Mouse (Mus musculus): ENCODE results near the gene Arl15.
"Not testable (repeated sequence)": the region's sequence is repeated elsewhere in the genome, so short reads cannot be mapped to it uniquely, and the experiment has no call there.

The Arl15 gene

DNA sequence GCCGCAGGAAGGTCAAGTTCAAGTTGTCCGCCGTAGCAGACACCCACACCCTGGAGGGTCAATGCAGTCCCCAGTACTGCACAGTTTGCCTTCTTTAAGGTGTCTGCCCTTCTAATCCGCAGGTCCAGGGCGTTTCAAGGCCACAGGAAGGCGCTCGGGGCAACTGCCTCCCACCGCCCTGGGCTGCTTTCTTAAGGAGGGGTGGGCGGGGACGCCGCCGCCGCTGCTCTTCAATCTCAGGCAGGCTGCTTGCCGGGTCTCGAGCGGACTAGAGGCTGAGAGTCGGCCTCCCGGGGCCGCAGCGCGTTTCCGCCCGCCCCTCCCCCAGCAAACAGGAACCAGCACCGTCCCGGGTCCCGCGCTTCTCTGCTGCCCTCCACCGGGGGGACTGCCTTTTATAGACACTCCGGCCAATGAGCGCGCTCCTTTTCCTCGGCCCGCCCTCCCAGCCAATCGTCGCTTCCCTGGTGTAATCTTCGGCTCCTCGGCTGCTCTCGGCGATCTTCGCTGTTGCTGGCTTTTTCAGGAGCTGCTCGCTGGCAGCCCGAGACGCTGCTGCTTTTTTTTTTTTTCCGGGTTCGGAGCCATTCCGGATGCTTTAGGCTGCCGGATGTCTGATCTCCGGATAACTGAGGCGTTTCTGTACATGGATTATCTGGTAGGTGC, at the start of gene Arl15:
Gene Arl15 (plus strand): TSS at position 467 of the 666 bp plus-strand sequence.
- peak; percentile 91 for DNase-seq (ENCODE audit: extremely low spot score, low read depth, low spot score)

DNA sequence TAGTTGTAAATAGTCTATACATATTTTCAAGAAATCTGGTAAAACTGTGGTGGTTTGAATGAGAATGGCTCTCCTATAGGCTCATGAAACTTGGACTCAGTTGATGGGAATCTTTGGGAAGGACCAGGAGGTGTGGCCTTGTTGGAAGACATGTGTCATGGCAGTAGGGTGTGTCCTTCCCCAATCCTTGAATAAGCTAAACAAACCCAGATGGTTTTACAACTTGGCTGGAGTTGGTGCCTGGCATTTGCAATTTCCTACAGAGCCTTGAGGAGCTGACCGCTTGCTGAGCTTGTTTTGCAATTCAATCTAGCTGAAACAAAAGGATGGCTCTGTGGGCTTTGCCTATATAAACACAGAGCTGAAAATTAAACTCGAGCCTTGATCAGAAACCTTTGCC, 49.0 kb upstream of the Arl15 start:
- no peak for DNase-seq (ENCODE audit: extremely low spot score, low read depth, low spot score)

DNA sequence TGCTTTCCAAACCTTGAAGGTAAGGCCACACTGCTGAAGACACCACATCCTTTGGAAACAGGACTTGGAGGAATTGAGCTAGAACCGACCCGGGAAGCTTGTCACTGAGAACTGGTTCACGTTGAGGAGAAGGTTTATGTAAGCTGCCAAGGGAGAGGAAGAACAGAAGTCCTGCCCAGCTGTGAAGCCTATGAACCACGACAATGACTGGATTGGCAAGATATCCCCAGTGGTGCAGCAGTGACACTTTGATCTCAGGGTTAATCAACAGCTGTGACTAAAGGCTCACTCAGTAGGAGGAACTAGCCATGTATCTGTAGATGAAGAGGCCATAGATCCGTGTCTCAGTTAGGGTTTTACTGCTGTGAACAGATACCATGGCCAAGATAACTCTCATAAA, 43.5 kb upstream of the Arl15 start:
- no peak for DNase-seq (ENCODE audit: extremely low spot score, low read depth, low spot score)

DNA sequence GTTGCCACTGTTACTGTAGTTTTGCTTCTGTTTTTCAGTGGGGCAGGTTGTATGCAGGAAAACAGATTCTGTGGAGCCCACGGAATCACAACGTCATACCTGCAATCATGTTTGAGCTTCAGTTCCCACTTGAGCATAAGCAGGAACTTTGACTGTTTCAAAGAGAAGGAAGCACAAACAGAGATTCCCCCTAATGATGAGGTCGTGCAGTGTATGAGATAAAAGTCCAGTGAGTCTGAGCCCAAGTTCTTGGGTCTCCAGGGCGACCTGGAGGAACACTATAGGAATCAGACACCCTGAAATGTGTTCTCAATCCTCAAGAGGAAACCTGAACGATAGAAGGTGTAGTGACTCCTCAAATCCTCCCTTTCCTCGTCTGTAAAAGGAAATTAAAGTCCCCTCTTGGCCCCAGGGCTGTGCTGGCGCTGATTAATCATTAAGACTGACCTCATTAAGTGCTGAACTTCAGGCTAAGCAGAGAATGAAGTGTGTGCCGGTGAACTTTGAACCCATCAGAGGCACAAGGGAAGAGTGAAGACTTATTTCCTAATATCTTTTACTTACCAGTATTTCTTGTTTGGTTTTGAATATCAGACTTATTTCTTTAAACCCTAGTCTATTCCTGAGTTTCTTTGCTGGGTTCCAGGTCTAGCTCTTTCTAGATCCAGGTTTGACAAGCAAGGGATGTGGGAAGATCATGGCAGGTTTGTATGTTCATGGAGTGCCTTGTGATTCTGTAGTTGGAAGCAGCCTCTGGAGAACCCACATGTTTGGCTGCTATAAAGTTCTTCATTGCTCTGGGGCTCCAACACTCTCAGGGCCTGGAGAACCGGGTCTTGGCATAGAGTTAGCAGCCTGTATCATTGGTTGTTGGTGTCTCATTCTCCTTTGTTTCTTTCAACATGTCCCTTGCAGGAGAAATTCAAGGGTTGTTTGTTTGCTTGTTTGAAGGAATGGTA, 39.3 kb upstream of the Arl15 start:
- DNase-seq (ENCODE audit: extremely low spot score, low read depth, low spot score) = no peak

DNA sequence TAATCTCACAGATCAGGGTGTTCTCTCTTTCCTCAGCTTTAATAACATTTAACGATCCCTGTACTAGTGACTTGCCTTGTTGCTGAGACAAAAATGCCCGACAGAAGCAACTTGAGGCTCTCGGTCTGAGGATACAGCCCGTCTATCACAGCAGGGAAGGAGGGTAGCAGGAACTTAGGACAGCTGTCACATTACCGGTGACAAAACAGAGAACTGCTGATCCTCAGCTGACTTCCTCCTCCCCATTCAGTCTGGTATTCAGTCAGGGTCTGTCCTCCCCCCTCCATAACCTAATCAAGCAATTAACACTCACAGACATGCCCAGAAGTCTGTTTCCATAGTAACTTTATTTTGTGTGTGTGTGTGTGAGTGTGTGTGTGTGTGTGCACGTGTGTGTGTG, 38.5 kb upstream of the Arl15 start:
- DNase-seq (ENCODE audit: extremely low spot score, low read depth, low spot score) = no peak

DNA sequence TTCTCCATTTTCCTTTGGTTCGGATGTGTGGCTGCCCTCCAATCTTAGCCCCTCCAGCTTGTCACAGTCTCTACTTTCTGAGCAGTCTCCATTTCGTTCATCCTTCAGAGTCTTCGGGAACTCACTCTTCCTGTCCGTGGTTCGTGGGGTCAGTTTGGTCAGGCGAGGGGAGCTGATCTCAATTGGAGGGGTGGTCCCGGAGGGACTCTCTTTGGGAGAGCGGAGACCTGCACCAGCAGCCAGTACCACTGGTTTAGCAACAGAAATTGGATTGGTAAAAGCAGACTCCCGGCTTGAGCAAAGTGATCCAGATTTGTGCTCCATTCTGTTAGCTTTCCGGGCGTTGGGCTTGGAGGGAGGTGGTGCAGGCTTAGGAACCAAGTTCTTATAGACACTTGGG, 32.6 kb upstream of the Arl15 start:
- no peak for DNase-seq (ENCODE audit: extremely low spot score, low read depth, low spot score)

DNA sequence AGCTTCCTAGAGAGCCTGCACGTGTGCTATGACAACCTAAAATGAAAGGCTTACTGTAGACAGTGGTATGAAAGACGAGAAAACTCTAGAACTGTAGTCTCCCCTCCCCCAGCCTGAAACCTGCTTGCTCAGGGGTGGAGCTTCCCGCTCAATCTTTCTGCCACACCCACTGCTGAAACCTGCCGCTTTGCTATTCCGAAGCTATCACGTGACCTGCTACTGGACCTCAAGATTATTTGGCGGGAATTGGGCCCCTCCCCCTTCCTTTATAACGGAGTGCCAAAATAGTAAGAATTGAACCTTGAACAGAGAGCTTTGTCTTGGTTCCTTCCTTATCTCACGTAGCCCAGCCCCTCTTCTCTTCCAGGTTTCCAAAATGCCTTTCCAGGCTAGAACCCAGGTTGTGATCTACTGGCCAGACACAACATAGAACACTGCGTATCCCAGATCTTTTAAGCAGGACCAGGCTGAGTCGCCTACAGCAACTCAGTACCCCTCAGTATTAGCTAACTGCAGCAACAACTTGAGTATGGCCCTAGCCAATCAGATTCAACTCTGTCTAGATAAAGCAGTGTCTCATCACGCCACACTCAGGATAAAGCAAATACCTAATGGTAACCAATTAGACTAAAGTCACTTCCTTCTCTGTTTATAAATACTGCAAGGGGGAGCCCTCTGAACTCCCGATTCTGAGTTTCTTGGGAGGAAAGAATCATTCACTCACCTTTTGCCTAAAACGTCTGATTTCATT, 31.4 kb upstream of the Arl15 start:
- no peak for DNase-seq (ENCODE audit: extremely low spot score, low read depth, low spot score)

DNA sequence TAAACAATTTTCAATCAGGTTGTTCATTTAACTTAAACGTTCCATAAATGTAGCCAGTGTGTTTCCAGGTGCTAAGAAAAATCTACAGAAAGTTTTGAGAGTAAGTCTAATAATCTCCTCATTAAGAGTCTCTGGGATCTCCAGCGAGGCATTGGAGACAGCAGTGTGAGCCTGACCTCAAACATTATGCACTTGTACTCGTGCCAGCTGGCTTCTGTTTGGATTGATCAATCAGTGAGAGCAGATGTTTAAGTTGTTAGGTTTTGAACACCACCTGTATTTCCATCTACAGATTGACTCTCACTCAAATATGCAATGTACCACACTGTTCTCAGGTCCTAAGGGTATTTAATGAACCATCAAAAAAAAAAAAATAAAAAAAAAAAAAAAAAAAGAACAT, 28.9 kb upstream of the Arl15 start:
- DNase-seq (ENCODE audit: extremely low spot score, low read depth, low spot score) = no peak

DNA sequence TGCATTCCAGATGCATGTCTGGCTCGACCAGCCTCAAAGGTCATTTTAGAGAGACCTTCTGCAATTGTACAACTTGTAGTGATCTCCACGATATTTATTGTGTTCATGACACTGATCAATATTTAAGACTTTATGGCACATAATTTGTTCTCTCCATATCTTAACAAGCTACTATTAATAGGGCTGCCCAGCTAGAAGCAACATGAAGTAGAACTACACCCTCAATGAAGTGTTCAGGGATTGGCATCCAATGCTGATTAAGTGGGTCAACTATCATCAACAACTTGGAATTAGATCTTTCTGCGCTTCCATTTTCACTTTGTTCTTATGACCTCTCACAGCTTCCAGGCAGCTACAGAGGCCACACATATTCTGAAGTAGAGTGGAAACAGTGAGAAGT, 24.5 kb upstream of the Arl15 start:
- no peak for DNase-seq (ENCODE audit: extremely low spot score, low read depth, low spot score)

DNA sequence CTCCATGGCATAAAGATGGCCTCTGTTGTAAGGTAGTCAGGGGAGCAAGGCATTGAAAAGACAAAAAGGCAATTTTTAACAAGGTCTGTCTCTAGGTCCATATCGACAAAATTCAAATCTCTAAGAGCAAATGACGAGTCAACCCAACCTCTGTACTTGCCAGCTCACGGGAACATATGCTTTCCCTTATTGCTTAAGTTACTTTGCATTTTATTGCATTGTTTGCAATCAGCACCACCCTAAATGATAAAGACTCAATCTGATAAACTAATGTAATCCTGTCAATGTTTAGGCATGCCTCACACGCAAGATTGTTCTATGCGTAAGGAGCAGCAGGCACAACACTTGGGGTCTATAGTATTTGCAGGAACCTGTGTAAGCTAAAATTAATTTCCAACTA, 24.0 kb upstream of the Arl15 start:
- DNase-seq (ENCODE audit: extremely low spot score, low read depth, low spot score) = no peak

DNA sequence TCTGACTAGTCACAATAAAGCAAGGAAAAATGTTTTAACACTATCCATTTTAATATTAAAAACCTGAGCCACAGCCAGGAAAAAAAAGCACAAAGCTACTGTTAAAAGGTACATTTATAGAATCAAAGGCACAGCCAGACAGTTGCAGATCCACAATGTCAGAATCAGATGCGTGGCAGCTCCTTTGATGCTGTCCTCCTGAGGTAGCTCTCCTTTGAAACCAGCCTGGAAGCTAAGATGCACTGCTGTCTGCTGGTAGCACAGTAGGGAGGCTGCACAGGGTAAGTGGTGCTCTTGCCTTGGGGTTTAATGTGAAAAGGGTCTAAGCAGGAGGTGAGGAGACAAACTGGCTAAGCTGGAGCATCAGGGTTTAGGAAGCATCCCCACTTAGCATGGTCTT, 23.0 kb upstream of the Arl15 start:
- DNase-seq (ENCODE audit: extremely low spot score, low read depth, low spot score) = no peak

DNA sequence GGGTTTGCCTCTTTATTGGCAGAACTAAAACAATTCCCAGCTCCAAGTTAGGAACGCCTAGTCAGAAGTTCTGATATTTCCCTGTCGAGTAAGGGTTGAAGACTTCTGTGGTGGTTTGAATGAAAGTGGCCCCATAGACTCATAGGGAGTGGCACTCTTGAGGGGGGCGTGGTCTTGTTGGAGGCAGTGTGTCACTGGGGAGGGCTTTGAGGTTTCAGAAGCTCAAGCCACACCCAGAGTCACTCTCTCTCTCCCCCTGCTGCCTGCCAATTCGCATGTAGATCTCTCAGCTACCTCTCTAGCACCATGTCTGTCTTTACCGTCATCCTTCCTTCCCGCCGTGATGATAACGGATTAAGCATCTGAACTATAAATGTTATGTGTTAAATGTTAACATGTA, 19.5 kb upstream of the Arl15 start:
- DNase-seq (ENCODE audit: extremely low spot score, low read depth, low spot score) = no peak

DNA sequence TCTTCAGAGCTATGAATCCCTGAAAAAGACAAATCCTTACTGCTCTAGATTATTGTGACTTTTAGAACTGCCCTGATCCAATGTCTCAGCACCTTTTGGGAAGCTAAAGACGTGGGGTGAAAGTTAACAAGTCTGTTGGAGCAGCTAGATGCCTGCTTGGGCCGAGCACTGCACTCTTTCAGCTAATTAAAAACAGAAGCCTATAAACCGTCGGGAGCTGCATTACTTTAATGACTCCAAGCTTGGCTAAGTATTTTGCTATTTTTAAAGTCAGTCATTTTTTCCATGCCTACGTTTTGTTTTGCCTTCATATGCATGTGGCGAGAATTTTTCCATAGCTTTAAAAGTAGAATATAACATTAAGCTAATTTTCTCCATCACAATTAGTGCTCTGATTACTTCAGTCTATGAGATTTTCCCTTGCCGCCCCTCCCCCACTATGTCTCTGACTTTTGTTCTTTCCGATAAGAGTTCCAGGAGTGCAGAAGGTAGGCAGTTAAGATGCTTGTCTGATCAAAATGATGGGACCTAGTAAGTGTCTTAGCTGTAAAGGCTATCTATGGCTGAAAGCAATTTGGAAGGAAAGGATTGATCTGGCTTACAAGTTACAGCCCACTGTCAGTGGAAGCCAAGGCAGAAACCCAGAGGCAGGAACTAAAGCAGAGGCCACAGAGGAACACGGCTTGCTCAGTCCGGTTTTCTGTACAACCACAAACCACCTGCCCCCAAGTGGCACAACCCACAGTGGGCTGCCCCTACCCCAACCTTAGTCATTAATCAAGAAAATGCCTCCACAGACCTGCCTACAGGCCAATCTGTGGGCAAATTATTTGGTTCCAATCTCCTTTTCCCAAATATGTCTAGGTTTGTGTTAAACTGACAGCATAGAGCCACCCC, 18.8 kb upstream of the Arl15 start:
- DNase-seq (ENCODE audit: extremely low spot score, low read depth, low spot score) = peak; percentile 66

DNA sequence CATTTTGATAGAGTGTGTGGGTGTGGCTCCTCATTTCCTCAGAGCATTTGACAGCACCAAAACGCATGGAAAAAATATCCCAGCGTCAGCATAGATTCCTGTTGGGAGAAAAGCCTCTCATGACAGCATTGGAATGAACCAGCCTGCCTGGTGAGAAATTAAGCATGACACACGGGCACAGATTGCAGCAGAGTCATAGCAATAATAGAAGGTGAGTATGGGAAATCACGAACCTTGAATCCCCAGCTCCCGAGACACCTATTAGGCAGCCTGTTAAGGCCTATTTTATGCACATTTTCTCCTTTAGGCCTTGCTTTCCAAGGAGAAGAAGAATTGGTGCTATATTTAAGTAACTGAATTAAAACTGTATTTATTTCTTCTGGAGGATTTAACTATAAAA, 8.5 kb upstream of the Arl15 start:
- no peak for DNase-seq (ENCODE audit: extremely low spot score, low read depth, low spot score)

DNA sequence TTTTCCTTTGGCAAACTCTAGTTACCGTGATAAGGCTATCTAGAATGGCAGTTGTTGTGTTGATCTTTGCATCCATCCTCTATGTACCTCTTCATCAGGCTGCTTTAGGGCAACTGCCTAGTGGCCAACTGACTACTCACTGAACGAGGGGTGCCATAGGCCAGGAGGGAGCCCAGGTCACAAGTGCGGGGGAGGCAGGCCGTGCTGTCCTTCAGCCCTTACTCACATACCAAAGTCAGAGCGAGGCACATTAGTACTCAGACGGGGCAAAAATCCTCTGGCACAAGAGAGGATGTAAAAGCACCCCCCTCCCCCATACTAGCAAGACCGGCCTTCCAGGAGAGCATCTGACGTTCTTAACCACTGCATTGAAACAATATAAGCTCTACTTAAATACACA, 7.2 kb upstream of the Arl15 start:
- DNase-seq (ENCODE audit: extremely low spot score, low read depth, low spot score) = no peak

DNA sequence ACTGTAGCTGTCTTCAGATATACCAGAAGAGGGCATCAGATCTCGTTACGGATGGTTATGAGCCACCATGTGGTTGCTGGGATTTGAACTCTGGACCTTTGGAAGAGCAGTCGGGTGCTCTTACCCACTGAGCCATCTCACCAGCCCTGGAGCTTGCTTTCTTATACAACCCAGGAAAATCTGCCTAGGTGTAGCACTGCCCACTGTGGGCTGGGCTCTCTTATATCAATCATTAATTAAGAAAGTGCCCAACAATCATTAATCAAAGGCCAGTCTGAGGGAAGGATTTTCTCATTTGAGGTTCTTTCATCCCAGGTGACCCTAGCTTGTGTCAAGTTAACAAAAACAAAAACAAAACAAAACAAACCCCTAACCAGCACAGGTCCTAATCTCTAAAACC, 4.3 kb upstream of the Arl15 start:
- DNase-seq (ENCODE audit: extremely low spot score, low read depth, low spot score) = not testable (repeated sequence)

DNA sequence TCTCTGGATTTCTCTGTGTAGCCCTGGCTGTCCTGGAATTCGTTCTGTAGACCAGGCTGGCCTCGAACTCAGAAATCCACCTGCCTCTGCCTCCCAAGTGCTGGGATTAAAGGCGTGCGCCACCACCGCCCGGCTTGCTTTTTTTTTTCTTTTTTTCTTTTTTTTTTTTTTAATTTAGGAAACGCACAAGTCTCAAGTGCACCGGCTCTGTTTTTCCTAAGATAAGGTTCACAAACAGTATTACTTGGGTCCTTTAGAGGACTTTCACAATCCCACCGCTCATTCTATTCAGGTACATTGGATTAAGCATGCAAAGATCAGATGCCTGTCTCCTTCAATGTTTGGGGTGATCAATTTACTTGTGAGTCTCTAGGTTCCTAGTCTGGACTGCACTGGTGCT, 668 bp upstream of the Arl15 start:
- DNase-seq (ENCODE audit: extremely low spot score, low read depth, low spot score) = no peak

DNA sequence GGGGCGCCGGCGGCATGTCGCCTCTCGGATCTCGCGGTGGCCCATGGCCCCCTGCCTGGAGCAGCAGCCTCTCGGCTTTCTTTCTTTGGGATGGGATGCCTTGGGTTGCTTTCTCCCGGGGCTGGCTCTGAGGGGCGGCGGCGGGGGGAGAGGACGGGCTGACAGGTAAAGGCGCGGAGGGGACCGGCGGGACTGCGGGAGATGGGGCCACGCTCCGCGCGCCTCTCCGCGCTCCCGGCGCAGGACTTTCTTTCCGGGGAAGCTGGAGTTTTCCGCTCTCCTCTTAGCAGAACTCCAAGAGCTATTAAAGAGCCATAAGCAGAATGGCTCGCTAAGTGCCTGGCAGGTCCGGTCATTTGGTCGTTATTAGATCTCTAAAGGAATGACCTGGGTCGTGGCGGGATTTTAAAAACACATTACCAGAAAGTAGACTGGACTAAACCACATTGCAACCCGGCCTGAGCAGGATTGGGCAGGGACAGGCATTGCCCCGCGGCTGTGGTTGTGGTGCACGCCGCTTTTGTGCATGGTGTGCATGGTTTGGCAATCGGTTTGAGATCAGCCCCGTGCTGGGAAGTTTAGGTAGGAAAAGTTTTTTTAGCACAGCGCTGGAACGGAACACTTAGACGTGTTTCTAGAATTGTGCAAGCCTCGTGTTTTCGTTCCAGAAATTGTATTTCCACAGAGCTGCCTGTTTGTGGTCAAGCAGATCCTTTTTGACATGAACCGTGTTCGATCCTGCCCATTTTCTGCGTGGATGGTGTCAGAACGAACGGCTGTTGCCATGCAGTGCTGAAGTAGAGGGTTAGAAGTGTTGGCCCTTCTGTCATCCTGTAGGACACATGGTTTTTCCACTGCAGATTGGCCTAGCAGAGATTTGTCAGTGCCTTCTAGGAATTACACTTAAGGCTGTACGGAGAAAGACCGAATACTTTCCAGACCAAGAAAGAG, 675 bp downstream of the Arl15 start:
- no peak for DNase-seq (ENCODE audit: extremely low spot score, low read depth, low spot score)

DNA sequence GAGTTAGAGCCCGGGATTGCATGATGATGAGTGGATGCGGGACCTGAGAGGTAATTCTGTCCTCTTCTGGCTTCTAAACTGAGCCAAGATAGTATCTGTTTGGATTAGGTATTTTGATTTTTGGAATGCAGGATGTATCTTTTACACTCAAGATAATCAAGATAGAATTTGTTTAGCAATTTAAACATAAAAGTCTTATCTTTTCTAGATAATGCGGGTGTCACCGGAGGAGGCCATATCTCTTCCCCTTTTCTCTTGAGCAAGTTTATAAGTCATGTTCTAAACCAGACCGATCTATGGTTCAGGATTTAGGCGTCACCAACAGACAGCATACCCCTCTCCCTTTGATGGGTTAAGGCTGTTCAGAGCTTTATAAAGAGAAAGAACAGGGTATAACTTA, 3.1 kb downstream of the Arl15 start:
- DNase-seq (ENCODE audit: extremely low spot score, low read depth, low spot score) = no peak

DNA sequence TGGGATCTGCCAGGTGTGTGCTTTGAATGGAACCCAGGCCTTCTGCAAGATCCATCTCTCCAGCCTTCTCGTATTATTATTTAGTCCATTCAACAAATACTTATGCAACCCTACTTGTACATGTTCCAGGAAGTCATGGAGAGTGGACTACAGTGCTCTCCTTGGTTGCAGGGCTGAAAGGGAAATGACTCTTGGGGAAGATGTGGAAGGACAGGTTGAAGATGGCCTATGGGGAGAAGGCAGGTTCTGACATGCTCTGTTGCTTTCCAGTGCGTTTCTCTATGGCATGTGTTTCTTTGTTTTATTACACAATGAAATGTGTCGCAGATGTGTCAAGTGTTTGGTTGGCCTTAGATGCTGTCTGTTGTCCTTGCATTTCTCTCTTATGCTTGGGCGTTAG, 5.1 kb downstream of the Arl15 start:
- DNase-seq (ENCODE audit: extremely low spot score, low read depth, low spot score) = no peak
